Mouse (Mus musculus) gastrocnemius, adult 18-20 months (tissue): Measurements from ENCODE around the gene Jdp2. TPM values are rescaled to one million over a fixed set of nuclear protein-coding genes. Genes with fewer than 3 reads are reported as not detected.

Experiments used
- DNase-seq: peaks from one replicate; pipeline ENCODE4 v3.0.0; 2021; ENCODE audit warnings: low spot score
- long read RNA-seq, 2 experiments: library from polyadenylated mRNA; stranded (forward); transcript quantifications; one replicate each; pipeline ENCODE4 v2.0.0; 2021
- total RNA-seq, 2 experiments: library from RNA; stranded (reverse); gene quantifications; 2 replicates each; pipeline ENCODE4 v1.2.3; 2021

Jdp2 gene
- 1 to 10 TPM; 3.6 to 4.7 TPM for total RNA-seq
- long read RNA-seq, experiment 1, partial matches to known transcripts: 0 of 2 reads
- long read RNA-seq, experiment 1, other reads (novel, unspliced or antisense): 1 of 2 reads
- long read RNA-seq, experiment 2, partial matches to known transcripts: 0 of 2 reads
- long read RNA-seq, experiment 2, other reads (novel, unspliced or antisense): 0 of 2 reads

DNA sequence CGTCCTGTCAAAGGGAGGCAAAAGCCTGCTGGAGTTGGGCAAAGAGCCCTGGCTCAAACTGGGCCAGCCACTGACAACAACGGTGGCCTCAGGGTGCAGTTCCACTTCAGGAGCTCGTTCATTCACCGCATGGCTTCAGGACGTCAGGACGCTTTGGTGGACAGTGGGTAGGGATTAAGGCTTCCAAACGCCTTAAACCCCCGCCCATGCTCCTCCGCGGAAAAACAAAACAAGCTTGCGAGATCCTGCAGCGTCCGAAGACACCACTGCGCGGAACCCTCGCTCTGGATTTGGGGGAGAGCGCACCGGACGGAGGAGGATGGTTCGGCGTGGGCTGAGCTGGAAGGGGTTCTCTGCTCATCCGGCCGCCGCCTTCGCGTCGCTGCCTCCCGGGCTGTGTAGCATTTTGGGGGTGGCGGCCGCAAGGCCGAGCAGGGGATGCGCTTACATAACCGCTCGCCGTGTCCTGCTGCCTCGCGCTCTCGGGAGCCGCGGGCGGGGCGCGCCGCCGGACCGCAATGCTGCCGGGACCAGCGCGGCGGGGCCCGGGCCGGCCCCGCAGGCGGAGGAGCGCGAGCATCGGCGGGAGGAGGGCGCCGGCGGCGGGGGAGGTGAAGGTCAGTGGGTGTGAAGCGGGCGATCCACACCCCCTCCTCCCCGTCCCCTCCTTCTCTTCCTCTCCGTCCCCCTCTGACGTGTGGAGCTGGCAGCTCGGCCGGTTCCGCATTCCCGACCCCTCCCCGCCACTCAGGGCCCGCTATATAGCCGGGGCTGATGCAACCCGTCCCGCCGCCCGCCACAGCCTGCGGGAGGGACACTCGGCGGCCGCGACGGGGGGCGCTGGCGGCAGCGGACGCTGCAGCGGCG is at the start of gene Jdp2:
Gene Jdp2 (plus strand): TSS at position 417 of the 867 bp plus-strand sequence.
- DNase-seq: peak; percentile 94

DNA sequence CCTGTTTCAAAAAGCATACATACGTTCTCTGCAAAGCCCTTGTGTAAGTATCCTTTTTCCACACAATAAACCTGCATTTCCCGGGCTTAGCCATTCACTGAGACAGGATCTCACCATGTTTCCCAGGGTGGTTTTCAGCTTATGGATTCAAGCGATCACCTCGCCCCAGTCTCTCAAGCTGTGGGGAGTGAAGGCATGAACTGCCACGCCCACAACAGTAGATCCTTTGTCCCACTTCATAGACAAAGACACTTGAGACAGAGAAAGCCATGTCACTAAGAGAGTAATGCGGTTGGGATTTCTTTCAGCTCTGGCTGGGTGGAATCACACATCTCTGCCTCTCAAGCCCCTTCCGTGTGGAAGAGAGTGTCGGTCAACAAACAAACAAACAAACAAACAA is 49.2 kb upstream of the Jdp2 start:
- no peak for DNase-seq

DNA sequence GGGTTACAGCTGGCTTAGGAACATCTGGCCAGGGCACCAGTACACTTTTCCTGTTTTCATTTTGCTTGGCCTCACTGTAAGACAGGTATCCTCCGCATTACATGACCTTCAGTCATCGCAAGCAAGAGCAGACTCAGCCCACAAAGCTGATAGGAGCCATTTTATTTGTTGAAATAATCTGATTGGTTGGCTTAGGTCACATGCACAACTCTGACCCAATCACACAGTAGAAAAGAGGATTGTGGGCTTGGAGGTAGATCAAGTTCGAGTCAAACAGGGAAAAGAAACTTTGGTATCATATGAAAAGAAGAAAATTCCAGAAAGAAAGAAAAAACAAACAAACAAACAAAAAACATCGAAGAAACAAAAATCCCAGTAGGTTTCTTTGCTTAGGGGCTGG is 48.4 kb upstream of the Jdp2 start:
- no peak for DNase-seq

DNA sequence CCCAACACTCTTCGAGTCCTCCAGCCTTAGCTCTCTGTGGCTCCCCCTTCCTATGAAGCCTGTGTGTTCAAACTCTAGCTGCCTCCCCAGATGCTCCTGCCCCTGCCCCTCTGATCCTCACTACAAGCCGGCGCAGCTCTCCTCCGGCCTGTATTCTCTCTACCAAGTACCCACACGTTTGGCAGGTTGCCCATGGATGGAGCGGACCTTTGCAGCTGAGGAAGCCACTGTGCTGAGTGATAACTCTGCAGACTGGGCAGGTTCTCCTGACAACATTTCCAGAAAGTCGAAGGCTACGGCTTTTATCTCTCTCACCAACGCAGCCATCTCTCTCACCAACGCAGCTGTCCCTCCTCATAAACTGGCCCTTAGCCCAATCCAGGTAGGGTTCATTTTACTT is 39.5 kb upstream of the Jdp2 start:
- no peak for DNase-seq

DNA sequence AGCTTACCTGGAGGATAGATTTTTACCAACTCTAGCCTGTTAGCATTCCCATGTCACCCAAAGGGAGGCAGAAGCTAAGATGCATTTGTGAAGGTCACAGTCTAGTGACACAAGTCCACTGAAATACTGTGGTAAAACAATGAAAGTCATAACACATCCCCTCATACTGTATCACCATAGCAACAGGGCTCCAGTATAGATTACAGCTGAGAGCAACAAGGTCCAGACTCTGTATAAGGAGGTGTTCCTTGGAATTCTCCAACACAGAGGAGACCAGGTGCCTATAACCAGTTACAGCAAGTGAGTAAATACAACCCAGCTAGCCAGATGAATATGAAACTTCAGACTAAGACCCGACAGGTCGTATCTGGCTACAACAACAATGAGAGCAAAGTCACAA is 33.4 kb upstream of the Jdp2 start:
- no peak for DNase-seq

DNA sequence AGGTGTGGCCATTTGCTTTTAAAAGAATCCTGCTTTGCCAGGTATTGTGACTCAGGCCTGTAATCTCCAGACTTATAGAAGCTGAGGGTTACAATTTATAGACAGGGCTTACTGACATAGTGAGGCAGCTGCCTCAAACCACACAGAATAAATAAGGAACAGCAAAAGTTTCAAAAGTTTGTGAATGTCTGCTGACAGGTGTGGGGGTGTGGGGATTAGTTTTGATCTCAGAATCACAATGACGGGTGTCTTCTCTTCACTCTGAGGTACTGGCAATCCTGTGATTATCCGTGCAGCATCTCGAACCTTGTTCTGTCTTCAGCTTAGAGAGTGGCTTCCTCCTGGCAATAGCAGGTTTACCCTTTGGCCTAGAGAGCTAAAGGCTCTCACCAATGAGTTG is 30.5 kb upstream of the Jdp2 start:
- DNase-seq: no peak

DNA sequence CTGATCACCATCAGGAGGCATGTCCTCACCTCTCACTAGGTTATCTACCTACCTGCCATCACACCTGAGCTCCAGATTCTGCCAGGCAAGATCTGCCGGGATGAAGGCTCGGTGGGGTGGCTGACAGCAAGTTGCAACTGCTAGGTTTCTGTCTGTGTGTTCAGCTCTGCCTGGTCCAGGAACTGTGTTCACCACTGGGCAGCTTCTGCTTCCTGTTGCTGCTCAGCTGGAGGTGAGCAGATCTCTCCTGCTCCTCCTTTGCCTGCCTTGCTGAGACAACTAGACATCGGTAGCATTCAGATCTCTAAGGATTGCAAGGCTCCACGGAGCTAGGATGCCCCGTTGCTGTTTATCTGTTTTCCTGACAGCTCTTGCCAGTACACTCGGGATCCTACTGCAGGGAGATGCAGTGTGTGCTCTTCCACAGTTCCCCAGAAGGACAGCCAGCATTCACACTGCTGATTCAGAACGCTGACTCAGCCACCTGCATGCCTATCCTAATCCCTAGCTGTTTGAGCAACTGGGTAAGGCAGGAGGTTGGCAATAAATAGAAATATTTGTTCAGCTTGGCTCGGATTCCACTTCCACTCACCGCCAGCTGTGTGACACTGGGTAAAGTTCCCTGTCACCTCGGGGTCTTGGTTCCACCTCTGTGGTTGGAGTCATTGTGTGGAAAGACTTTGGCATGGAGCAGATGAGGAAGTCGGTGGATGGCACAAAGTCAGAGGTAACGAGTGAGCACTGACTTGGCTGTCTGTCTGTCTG is 29.3 kb upstream of the Jdp2 start:
- peak; percentile 30 for DNase-seq

DNA sequence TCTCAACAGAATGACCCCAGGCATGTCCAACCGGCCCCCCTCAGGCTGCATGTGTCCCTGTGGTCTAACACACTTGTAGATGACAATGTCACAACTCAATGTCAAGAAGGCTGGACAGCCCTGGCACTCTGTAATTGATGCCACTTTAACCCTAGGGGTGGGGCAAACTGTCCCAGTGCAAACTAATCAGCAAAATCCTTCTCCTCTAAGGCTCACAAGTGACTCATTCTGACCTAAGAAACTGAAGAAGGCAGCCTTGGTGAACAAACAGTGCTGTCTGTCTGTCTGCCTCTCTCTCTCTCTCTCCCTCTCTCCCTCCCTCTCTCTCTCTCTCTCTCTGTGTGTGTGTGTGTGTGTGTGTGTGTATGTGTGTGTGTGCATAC is 28.7 kb upstream of the Jdp2 start:
- DNase-seq: peak; percentile 11

DNA sequence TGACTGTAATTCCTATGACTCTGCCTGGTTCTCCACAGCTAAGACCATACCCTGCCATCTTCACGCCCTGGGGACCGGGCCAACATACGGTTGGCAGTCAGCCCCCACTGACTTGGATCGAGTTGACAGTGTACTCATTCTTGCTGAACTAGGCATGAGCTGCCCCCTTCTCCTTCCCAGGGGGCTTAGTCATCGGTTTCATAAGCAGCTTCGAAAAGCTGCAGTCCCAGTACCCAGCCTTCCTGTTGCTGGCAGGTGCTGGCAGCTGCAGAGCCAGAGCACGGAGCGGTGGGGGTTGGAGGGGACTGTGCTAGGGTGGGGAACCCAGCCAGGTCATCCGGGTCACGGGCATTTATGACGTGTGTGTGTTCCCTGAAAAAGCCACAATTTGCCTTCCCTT is 27.5 kb upstream of the Jdp2 start:
- DNase-seq: peak; percentile 69

DNA sequence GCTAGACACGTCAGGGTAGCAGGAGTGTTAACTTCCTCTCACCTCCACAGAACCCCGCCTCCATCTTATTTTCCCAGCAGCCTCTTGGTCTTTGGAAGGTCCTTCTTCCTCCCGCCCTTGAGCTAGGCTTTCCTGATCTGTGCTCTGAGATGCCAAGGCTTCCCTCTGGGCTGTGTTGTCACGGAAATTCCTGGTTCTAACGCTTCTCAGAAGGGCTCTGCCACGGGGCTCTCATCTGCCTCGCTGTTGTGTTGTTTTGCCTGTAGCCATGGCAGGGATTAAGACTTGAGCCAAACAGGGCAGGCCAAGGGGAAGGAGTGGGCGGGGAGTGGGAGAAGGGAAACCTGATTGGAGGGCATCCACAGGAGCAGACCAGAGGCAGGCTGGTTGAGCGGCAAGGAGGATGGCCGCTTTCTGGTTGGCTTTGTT is 26.8 kb upstream of the Jdp2 start:
- peak; percentile 90 for DNase-seq

DNA sequence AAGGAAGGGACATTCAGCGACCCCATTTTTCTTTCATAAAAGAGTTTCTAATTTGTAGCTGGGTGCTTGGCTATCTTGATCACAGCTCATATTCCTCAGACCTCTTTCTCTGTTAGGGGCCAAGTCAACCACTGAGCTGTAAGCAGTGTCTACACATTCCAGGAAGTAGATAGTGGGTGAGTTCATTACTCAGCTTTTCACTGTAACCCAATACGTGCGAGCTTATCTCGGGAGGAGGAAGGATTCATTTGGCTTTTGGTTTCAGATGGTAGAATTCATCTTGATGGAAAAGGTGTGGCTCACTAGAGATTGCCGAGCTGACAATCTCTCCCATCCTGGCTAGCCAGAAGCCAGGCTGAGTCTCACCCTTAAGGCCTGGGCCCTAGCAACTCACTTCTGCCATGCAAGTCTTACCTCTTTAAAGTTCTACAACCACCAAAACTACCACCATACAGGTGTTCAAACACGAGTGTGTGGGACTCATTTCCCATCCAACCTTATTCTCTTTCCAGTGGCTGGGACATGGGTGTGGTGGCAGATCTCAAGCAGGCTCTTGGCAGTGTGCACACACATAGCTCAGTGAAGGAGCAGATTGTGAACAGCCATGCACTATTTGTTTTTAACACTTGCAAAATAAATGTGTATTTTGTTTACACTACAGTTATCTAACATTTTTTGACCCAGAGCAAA is 23.9 kb upstream of the Jdp2 start:
- no peak for DNase-seq

DNA sequence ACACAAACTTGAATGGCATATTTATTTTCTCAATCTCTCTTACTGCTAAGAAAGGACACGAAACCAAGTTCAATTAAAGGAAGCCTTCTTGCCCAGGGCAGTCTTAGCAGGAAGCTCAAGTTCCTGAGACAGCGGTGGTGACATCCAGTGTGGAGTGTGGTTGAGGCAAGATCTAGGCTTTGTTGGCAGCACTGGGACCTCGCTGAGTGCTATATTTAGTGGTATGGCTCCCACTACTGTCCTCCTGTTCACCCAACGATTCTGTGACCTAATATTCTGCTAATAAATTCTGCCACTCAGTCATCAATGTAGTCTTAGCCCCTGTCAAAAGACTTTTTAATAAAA is 23.4 kb upstream of the Jdp2 start:
- no peak for DNase-seq

DNA sequence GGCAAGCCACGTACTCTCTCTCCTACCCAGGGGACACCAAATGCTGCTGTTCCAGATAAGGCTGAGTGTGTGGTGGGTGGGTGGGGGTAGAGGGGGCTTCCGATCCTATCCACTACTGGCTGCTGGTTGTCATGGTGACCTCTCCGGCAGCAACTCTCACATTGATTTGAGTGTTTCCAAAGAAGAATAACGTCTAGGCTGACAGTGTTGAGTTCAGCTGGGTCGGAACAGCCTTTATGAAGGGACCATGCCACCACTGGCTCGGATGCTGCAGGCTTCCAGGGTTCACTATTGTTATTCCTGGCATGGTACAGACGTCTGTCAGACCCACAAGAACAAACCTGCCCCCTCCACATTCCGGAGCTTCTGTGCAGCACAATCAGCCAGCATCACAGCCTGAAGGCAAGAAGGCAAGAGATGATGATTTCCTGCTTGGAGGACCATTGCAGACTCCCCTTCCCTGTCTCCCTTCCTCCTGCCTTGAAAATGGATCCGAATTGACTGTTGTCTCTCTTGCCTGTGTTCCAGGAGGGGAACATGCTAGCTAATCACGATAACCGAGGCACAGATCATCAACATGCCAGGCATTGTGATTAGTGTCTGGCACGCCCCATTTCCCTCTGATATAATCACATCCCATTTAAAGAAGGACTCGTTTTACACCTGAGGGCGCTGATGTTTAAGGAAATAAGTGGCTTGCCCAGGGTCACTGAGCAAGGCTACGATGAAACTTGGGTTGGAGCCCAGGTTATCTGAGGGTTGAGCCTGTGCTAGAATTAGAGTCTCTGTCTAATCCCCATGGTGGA is 17.4 kb upstream of the Jdp2 start:
- no peak for DNase-seq

DNA sequence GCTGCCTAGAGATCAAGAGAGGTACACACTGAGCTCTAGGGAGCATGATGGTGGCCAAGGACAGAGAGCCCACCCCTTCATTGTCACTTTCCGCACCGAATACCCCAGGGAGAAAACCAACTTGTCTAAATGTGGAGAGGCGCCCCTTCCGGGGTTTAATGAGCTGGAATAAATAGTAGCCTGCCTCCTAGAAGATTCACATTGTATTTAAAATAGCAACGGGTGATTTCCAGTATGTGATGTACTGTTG is 16.8 kb upstream of the Jdp2 start:
- no peak for DNase-seq

DNA sequence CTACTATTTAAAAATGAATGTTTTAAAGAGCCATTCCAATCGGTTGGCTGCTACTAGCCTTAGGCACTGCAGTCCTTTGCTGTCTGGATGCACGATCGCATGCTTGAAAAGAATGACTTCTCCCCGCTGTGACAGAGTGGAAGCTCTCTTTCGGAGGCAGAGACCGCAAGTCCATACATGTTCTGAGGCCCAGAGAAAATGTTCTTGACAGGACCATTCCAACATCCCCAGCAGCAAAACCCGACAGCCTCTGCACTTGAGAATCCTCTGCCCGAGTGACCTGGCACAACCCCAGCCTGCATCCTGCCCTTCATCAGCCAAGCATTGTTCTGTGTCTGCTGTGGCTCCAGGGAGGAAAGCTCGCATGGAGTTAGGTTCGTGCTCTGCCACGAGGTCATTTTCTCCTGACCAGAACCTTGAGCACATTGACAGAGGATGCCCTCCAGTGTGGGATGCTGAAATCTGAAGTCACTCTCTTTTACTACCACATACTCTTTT is 13.0 kb upstream of the Jdp2 start:
- no peak for DNase-seq

DNA sequence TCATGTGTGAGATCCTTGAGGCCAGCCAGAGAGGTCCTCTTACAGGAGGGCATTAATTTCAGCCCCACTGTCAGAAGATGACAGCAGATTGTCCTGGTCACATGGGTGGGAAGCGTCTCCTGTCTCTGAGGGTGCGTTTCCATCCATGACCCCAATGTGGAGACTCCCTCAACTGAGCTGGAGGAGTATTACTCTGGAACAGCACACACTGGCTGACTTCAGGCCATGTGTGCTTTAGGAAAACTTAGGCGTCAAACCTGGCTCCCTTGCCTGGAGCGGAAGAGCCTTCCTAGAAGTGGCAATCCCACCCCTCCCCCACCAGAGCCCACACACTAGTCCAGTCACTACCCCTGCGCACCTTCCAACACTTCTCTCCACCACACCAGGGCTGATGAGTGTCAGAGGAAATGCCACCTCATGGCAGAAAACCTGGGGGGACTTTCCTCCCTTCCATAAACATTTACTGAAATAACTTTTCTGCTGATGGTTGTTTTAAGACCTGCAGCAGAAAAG is 8.9 kb upstream of the Jdp2 start:
- no peak for DNase-seq

DNA sequence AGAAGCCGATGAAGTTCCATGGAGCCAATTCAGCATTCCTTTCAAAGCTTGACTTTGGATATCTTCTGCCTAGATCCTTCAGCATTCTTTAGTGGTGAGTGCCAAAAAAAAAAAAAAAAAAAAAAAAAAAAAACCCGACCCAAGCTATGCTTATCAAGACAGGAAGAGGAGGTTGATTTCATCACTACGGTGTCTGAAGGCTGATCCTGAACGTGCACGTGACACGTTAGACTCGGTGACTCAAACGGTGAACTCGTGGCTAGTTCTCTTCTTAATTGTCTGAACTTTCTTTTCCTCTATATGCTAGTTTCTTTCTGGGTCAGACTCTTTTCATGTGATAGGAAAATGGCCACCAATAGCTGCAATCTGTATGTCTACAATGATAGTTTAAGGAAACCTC is 5.9 kb upstream of the Jdp2 start:
- DNase-seq: no peak

DNA sequence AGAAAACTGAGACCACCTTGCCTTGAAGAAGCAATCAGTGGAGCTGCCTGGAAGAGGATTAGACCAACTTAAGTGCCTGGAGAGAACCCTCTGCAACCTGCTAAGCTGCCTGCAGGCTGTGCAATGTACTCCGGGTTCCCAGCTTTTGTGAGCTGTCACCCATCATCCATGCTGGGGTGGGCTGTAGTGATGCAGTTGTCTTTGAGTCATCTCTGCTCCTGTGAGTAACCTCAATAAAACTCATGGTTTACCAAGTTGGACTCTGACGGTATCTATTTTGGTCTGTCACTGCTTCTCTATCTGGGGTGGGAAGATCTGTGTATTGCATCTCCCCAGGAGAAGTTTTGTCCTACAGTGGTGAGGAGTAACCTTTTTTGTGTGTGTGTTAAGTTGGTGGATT is 4.4 kb upstream of the Jdp2 start:
- DNase-seq: no peak

DNA sequence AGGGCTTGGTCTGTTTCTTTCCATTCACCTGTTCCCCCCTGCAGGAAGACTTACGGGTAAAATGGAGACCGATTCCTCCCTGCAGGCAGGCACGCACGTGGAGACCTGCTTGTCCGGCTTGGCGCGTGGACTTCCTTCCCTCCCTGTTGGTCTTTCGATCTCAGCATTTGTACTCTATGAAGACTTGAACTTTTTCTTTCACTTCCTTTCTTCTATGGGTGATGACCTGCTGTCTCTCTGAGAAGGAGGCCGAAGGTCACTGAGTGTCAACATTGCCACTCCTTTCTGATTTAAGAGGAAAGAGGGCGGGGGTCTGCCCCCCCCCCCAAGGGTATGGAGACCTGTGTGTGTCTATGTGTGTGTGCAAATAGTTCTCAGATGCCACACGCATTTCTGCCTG is 774 bp upstream of the Jdp2 start:
- no peak for DNase-seq

DNA sequence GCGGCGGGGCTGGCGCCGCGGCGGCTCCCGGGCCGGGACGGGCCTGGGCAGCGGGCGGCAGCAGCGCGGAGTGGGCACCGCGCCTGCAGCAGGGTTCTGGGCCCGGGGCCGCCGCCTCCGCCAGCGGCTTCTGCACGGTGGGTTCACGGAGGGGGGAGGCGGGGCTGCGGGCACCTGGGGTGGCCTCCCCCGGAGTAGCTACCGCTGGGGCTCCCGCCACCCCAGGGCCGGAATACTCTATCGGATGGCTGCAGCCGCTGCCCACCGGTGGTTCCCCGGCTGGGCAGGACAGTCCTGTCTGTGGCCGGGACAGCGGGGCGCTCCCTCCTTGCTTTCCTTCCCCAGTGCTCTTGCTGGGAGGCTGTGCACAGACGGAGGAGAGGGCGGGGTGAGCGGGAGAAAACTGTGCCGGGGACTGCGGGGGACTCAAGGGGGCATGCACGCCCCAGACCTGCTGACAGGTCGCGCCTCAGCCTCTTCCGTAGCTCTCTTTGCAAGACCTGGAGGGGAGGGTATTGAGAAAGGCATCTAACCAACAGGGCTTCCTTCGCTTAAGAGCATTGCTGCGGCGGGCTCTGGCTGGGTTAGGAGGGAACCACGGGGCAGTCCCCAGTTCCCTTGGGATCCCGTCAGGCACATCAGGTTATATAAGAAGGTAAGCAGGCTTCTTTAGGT is 788 bp downstream of the Jdp2 start:
- DNase-seq: peak; percentile 29

DNA sequence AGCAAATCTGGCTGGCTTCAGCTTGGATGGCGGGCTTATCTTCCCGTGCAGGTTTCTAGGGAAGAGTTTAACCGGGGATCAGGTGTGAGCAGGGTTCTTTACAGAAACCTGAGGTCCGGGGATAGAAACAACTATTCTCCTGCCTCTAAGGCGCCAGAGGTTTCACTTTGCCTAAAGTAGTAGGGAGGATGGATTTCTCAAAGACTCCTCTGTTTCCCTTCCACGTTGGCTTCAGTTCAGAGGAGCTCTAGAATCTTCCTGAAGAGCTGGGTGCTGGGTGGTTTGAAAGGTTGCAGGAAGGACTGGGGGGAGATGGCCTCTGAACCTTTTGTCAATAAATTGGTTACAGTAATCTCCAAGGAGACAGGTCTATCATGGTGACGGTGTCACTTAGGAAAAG is 1.8 kb downstream of the Jdp2 start:
- DNase-seq: no peak
